Mouse (Mus musculus) left cerebral cortex, adult 8-10 months (tissue): ENCODE data around the gene Trappc6a. TPM values are rescaled to one million over a fixed set of nuclear protein-coding genes. Genes with fewer than 3 reads are reported as not detected.
A peak's percentile ranks its signal among the peaks of the same experiment; 100 is the strongest.

ENCODE experiments used
- DNase-seq, 2 experiments: peaks; one replicate each; pipeline ENCODE4 v3.0.0; 2022; ENCODE audit warnings: low spot score in 2 of 2
- total RNA-seq, 4 experiments: library from RNA; stranded (reverse); gene quantifications; 2 replicates each; pipeline ENCODE4 v1.2.4; 2022

The Trappc6a gene
- total RNA-seq: 10 to 100 TPM; 19.0 to 25.5 (median 23.5) TPM

- DNase-seq: peak; percentile 91 to 92
Measured at GRCm38 (mm10) chr7:19508150-19508923, at the start of gene Trappc6a, which contains the start of gene Bloc1s3. Gene Trappc6a, plus strand, starts transcription at chr7:19508395. Gene Bloc1s3, minus strand, starts transcription at chr7:19508367.

- DNase-seq: peak; percentile 51 to 56
Measured at GRCm38 (mm10) chr7:19458591-19459111, 49.5 kb upstream of the Trappc6a start, which contains the start of gene Mark4. Gene Mark4, minus strand, starts transcription at chr7:19458821.

- no peak for DNase-seq
Measured at GRCm38 (mm10) chr7:19459144-19459870, 48.9 kb upstream of the Trappc6a start.

- no peak for DNase-seq
Measured at GRCm38 (mm10) chr7:19460500-19460899, 47.7 kb upstream of the Trappc6a start.

GRCm38 (mm10) chr7:19461488-19461887 lies 46.7 kb upstream of the Trappc6a start:
- DNase-seq: peak in 1 of 2 experiments; percentile 66

GRCm38 (mm10) chr7:19462443-19462842 lies 45.8 kb upstream of the Trappc6a start:
- DNase-seq: no peak

- no peak for DNase-seq
Measured at GRCm38 (mm10) chr7:19462884-19463381, 45.3 kb upstream of the Trappc6a start, which contains the start of gene Exoc3l2. Gene Exoc3l2, plus strand, starts transcription at chr7:19463331.

GRCm38 (mm10) chr7:19464367-19465307 lies 43.6 kb upstream of the Trappc6a start:
- DNase-seq: no peak

GRCm38 (mm10) chr7:19466602-19467145 lies 41.5 kb upstream of the Trappc6a start:
- DNase-seq: no peak

- DNase-seq: no peak
Measured at GRCm38 (mm10) chr7:19467638-19468037, 40.6 kb upstream of the Trappc6a start.

- no peak for DNase-seq
Measured at GRCm38 (mm10) chr7:19468279-19468678, 39.9 kb upstream of the Trappc6a start.

GRCm38 (mm10) chr7:19469404-19469803 lies 38.8 kb upstream of the Trappc6a start:
- DNase-seq: no peak

- no peak for DNase-seq
Measured at GRCm38 (mm10) chr7:19470308-19470707, 37.9 kb upstream of the Trappc6a start.

GRCm38 (mm10) chr7:19472403-19472802 lies 35.8 kb upstream of the Trappc6a start:
- no peak for DNase-seq

- peak; percentile 58 to 85 for DNase-seq
Measured at GRCm38 (mm10) chr7:19473875-19474443, 34.2 kb upstream of the Trappc6a start.

GRCm38 (mm10) chr7:19477084-19477483 lies 31.1 kb upstream of the Trappc6a start:
- DNase-seq: no peak

GRCm38 (mm10) chr7:19477624-19478384 lies 30.4 kb upstream of the Trappc6a start:
- no peak for DNase-seq

- DNase-seq: no peak
Measured at GRCm38 (mm10) chr7:19483281-19483680, 24.9 kb upstream of the Trappc6a start.

GRCm38 (mm10) chr7:19485488-19485887 lies 22.7 kb upstream of the Trappc6a start:
- no peak for DNase-seq
